Mouse (Mus musculus): Measurements from ENCODE around the gene Gm5475. TPM values are rescaled to one million over a fixed set of nuclear protein-coding genes. Genes with fewer than 3 reads are reported as not detected.
"Not testable (repeated sequence)": the region's sequence is repeated elsewhere in the genome, so short reads cannot be mapped to it uniquely, and the experiment has no call there.

The Gm5475 gene
- 0.11 and 0.12 TPM in 2 replicates for polyA plus RNA-seq (2015; fragmentation: Nextera tagmentation; extraction: Ambion mirVana)

GRCm38 (mm10) chr15:100421758-100422197, at the start of gene Gm5475:
Gm5475 (plus strand) TSS chr15:100422147.
- Histone ChIP-seq H3K27ac (ENCODE audit: low read length) (peak within 1 kb of the TSS; percentile 62; the same call in 1 of the 2 replicates), H3K4me3 (ENCODE audit: low read depth, low read length) (peak within 1 kb of the TSS; percentile 72)
- 32% methylated on average over 3 of the region's 3 CpGs for WGBS

DNA sequence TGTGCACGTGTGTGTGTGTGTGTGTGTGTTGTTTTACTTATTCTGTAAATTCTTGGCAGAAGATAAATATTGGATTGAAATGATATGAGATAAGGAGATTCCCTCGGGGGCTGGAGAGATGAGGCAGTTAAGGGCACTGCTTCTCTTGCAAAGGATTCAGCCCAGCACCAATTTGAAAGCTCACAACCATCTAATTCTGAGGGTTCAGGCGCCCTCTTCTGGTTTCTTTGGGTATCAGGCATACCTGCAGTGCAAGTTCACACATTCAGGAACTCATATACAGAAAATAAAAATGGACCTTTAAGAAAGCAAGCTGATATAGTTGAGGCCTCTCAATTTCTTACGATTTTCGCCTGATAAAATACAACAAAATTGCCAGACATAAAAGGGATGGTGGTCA, 46.9 kb upstream of the Gm5475 start:
- Histone ChIP-seq H3K4me1 (ENCODE audit: insufficient read depth, low read depth, low read length) (no peaks in the 10 kb centered on the region), H3K9ac (replicated peaks; ENCODE audit: low read depth) (no peak overlapping the region), H3K27ac (ENCODE audit: low read length) (no peak overlapping the region), H3K36me3 (ENCODE audit: insufficient read depth, low read length) (no peaks in the 10 kb centered on the region), H3K4me3 (ENCODE audit: low read depth, low read length) (no peak overlapping the region), H3K4me2 (replicated peaks; ENCODE audit: low read depth, low read length) (no peak overlapping the region), H3K27me3 (replicated peaks; ENCODE audit: insufficient read depth, low read length) (no peaks in the 10 kb centered on the region), H3K9me3 (ENCODE audit: low read length) (no peaks in the 10 kb centered on the region)
- WGBS: 30% methylated on average over 5 of the region's 5 CpGs
- TF ChIP-seq CTCF (IDR thresholded peaks at IDR 0.05): peak; percentile 78
- TF ChIP-seq EP300 (IDR thresholded peaks at IDR 0.05): no peak
- DNase-seq (ENCODE audit: low spot score) (peak; percentile 75), ATAC-seq (no peak)

More at GRCm38 (mm10) chr15:100421758-100422197, at the start of gene Gm5475:
- peak within 1 kb of the TSS; percentile 95 for H3K4me2 ChIP-seq (replicated peaks; ENCODE audit: low read depth, low read length)
- not testable (repeated sequence) for DNase-seq (ENCODE audit: low spot score); H3K36me3 ChIP-seq (ENCODE audit: insufficient read depth, low read length); H3K27me3 ChIP-seq (replicated peaks; ENCODE audit: insufficient read depth, low read length); ATAC-seq; H3K9me3 ChIP-seq (ENCODE audit: low read length)
- H3K4me1 ChIP-seq (ENCODE audit: insufficient read depth, low read depth, low read length): peaks cover 10% of the 10 kb centered on the region; the same call in 1 of the 2 replicates
- peak within 1 kb of the TSS; percentile 78 for H3K9ac ChIP-seq (replicated peaks; ENCODE audit: low read depth)

GRCm38 (mm10) chr15:100377847-100378505, 44.0 kb upstream of the Gm5475 start:
- not testable (repeated sequence) for H3K4me3 ChIP-seq (ENCODE audit: low read depth, low read length); H3K4me1 ChIP-seq (ENCODE audit: insufficient read depth, low read depth, low read length); H3K36me3 ChIP-seq (ENCODE audit: insufficient read depth, low read length); H3K9ac ChIP-seq (replicated peaks; ENCODE audit: low read depth); H3K27me3 ChIP-seq (replicated peaks; ENCODE audit: insufficient read depth, low read length); DNase-seq (ENCODE audit: low spot score); H3K4me2 ChIP-seq (replicated peaks; ENCODE audit: low read depth, low read length); H3K27ac ChIP-seq (ENCODE audit: low read length); H3K9me3 ChIP-seq (ENCODE audit: low read length)
- TF ChIP-seq CTCF (IDR thresholded peaks at IDR 0.05): peak; percentile 34
- WGBS: 17% methylated on average over 3 of the region's 9 CpGs
- ATAC-seq: peak; percentile 35

DNA sequence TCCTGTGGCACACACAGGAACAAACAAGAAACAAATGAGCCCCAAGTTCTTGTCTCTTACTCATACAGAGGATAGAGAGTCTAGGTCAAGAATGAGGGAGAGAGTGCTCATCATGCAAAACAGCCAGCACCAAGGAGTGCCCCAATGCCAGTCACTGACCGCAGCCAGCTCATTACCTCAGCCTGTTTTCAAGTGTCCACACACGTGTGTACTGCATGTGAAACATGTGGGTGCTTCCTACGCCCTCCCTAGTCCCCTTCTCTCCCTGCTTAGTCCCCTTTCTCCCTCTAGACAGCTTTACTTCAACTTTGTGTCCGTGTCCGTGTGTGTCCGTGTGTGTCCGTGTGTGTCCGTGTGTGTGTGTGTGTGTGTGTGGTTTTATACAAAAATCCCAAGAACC, 42.3 kb upstream of the Gm5475 start:
- Histone ChIP-seq H3K36me3 (ENCODE audit: insufficient read depth, low read length) (no peaks in the 10 kb centered on the region), H3K27ac (ENCODE audit: low read length) (no peak overlapping the region), H3K4me3 (ENCODE audit: low read depth, low read length) (no peak overlapping the region), H3K4me2 (replicated peaks; ENCODE audit: low read depth, low read length) (no peak overlapping the region), H3K27me3 (replicated peaks; ENCODE audit: insufficient read depth, low read length) (no peaks in the 10 kb centered on the region), H3K4me1 (ENCODE audit: insufficient read depth, low read depth, low read length) (no peaks in the 10 kb centered on the region), H3K9me3 (ENCODE audit: low read length) (no peaks in the 10 kb centered on the region), H3K9ac (replicated peaks; ENCODE audit: low read depth) (no peak overlapping the region)
- peak; percentile 65 for DNase-seq (ENCODE audit: low spot score)
- WGBS: 59% methylated on average over 8 of the region's 8 CpGs
- TF ChIP-seq CTCF (IDR thresholded peaks at IDR 0.05) (no peak), EP300 (IDR thresholded peaks at IDR 0.05) (no peak)
- peak; percentile 72 for ATAC-seq

- ATAC-seq (peak; percentile 69), DNase-seq (ENCODE audit: low spot score) (peak; percentile 46)
- Histone ChIP-seq H3K27ac (ENCODE audit: low read length) (no peak overlapping the region), H3K4me3 (ENCODE audit: low read depth, low read length) (no peak overlapping the region), H3K36me3 (ENCODE audit: insufficient read depth, low read length) (no peaks in the 10 kb centered on the region), H3K4me2 (replicated peaks; ENCODE audit: low read depth, low read length) (no peak overlapping the region), H3K9ac (replicated peaks; ENCODE audit: low read depth) (no peak overlapping the region), H3K27me3 (replicated peaks; ENCODE audit: insufficient read depth, low read length) (no peaks in the 10 kb centered on the region), H3K9me3 (ENCODE audit: low read length) (no peaks in the 10 kb centered on the region), H3K4me1 (ENCODE audit: insufficient read depth, low read depth, low read length) (no peaks in the 10 kb centered on the region)
- 56% methylated on average over 2 of the region's 2 CpGs for WGBS
- TF ChIP-seq CTCF (IDR thresholded peaks at IDR 0.05) (no peak), EP300 (IDR thresholded peaks at IDR 0.05) (no peak)
These were observed 41.8 kb upstream of the Gm5475 start for GRCm38 (mm10) chr15:100380104-100380503.

DNA sequence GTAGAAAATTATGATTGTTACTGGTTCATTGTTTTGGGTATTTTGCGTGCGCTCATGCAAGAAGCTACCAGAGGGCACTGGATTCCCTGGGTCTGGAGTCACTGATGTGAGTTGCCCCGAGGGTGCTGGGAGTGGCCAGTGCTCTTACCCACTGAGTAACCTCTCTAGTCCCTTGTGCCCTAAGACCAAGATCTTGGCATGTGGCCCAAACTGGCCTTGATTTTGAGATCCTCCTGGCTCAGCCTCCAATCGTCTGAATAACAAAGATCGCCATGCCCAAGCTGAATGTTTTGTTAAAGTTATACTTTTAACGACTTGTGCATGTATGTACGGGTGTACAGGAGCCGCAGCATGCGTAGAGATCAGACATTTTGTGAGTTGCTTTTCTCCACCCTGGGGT, 36.2 kb upstream of the Gm5475 start:
- no peak overlapping the region for H3K27ac ChIP-seq (ENCODE audit: low read length)
- no peaks in the 10 kb centered on the region for H3K36me3 ChIP-seq (ENCODE audit: insufficient read depth, low read length)
- no peak overlapping the region for H3K4me2 ChIP-seq (replicated peaks; ENCODE audit: low read depth, low read length)
- no peaks in the 10 kb centered on the region for H3K4me1 ChIP-seq (ENCODE audit: insufficient read depth, low read depth, low read length)
- DNase-seq (ENCODE audit: low spot score): no peak
- H3K27me3 ChIP-seq (replicated peaks; ENCODE audit: insufficient read depth, low read length): no peaks in the 10 kb centered on the region
- no peak overlapping the region for H3K9ac ChIP-seq (replicated peaks; ENCODE audit: low read depth)
- ATAC-seq: no peak
- TF ChIP-seq EP300 (IDR thresholded peaks at IDR 0.05) (no peak), CTCF (IDR thresholded peaks at IDR 0.05) (no peak)
- 92% methylated on average over 9 of the region's 9 CpGs for WGBS
- no peak overlapping the region for H3K4me3 ChIP-seq (ENCODE audit: low read depth, low read length)
- no peaks in the 10 kb centered on the region for H3K9me3 ChIP-seq (ENCODE audit: low read length)

Data from lung, postnatal 0 days (tissue).